Mouse (Mus musculus) bone marrow macrophage, adult 2 months (primary cell): ENCODE measurements around the gene Gm10134.

ENCODE experiments used
- CTCF ChIP-seq: IDR thresholded peaks from 2 replicates; pipeline ENCODE4 v1.5.1; 2012; ENCODE audit warnings: low read depth, mild to moderate bottlenecking, low read length, moderate library complexity
- POLR2A ChIP-seq: IDR thresholded peaks from 2 replicates; pipeline ENCODE4 v1.6.1; 2012; ENCODE audit warnings: mild to moderate bottlenecking, low read depth, low read length, borderline replicate concordance

DNA sequence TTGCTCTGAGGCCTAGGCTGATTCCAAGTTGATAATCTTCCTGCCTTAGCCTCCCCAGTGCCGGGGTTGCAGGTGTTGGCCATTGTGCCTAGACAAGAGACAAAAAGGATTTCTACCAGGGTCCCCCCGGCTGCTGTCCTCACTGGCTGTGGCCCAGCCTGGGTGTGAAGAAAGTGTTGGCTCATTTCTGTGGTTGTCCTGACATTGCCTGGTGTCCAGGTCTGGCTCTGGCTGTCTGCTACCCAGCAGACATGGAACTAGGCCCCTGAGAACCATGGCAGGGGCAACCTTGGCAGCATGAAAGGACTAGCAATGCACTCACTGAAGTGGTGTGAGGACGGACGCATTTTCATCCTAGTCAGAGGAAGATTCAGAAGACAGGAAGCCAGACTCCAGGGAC, 24.0 kb downstream of the Gm10134 start:
- TF ChIP-seq CTCF (no peak), POLR2A (no peak)
